Comparison of ENCODE assay signal across 8 mouse cellular contexts in the genomic region with DNA sequence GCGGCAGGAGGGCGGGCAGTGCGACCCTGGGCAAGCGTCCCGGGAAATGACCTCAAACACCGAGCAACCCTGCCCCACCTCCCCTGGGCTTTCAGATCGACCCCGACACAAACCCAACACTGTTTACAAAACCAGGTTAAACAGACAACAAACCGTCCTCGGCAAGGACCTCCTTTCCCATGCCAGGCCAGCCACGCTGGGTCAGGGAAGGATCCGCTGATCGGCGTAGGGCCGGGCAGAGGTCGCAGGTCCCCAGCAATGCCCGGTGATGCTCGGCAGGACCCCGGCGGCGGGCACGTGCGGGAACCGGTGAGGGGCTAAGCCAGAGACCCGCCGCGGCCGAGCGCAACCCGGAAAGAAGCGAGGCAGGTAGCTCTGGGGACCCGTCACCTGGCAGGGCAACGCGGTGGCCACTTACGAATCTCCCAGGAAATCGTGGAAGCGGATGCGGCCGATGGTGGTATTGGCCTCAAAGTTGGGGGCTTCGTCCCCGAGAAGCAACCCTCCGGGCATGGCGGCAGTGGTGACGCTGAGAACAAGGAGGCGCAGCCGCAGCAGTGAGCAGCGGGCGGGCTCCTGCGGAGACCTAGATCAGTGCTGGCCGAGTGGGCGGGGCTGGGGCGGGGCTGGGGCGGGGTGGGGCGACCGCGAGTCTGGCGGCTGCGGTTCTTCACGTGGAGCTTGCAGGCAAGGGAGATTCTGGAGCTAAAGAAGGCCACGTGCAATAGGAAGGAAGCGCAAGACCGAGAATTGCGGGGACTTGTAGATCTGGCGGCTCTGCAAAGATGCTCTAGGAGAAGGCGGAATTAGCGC. TPM values are rescaled to one million over a fixed set of nuclear protein-coding genes. Genes with fewer than 3 reads are reported as not detected.
DNase-seq lines count a peak whose midpoint lies in the region; ATAC-seq lines count a peak whose summit lies in the region.

A gene (minus strand): TSS at position 616 of the 813 bp plus-strand sequence.

- no peaks in the 10 kb centered on the region for H3K9me3 ChIP-seq in intestine, embryonic 15.5 days
- H3K9me3 ChIP-seq in midbrain, embryonic 10.5 days (replicated peaks) = no peaks in the 10 kb centered on the region

- H3K36me3 ChIP-seq in intestine, embryonic 15.5 days = peaks cover 3% of the 10 kb centered on the region; the same call in 1 of the 2 replicates
- H3K36me3 ChIP-seq in midbrain, embryonic 10.5 days = peaks cover 18% of the 10 kb centered on the region

- peak; percentile 95 for ATAC-seq in intestine, embryonic 15.5 days

- H3K4me1 ChIP-seq in intestine, embryonic 15.5 days (replicated peaks) = 0 out of 2 replicates have a peak, but pooled peaks cover 15% of the 10 kb centered on the region
- H3K4me1 ChIP-seq in midbrain, embryonic 10.5 days = peaks cover 40% of the 10 kb centered on the region

- intact Hi-C loops in gastrocnemius, postnatal 36 days (cut with DNase I) = no loop called here
- intact Hi-C loops in left cerebral cortex, postnatal 36 days (cut with DNase I) = no loop called here

- H3K9ac ChIP-seq in intestine, embryonic 15.5 days = peak within 1 kb of the TSS; percentile 96

- peak within 1 kb of the TSS; percentile 76 for H3K4me3 ChIP-seq in intestine, embryonic 15.5 days (replicated peaks)
- H3K4me3 ChIP-seq in midbrain, embryonic 10.5 days = peak within 1 kb of the TSS; percentile 88

- H3K27ac ChIP-seq in intestine, embryonic 15.5 days = peak within 1 kb of the TSS; percentile 72
- H3K27ac ChIP-seq in midbrain, embryonic 10.5 days (replicated peaks) = peak within 1 kb of the TSS; percentile 94

- peak; percentile 91 for DNase-seq in adrenal gland, postnatal 10 days
- peak; percentile 79 for DNase-seq in embryo, embryonic 11.5 days (ENCODE audit: low read depth, low spot score)
- DNase-seq in gastrocnemius, postnatal 36 days = peak; percentile 61 to 75
- peak; percentile 78 to 84 for DNase-seq in left cerebral cortex, postnatal 36 days (ENCODE audit: low spot score in 2 of 2)
- peak; percentile 90 for DNase-seq in midbrain, embryonic 10.5 days (ENCODE audit: low spot score)
- DNase-seq in right cerebral cortex, postnatal 36 days (ENCODE audit: low spot score in 2 of 2) = peak; percentile 77 to 82
- peak; percentile 74 to 76 for DNase-seq in urinary bladder, postnatal 4 days (ENCODE audit: low spot score in 2 of 2)

- H3K4me2 ChIP-seq in intestine, embryonic 15.5 days (replicated peaks) = peak within 1 kb of the TSS; percentile 79

- H3K27me3 ChIP-seq in intestine, embryonic 15.5 days (replicated peaks) = no peaks in the 10 kb centered on the region
- H3K27me3 ChIP-seq in midbrain, embryonic 10.5 days (ENCODE audit: low read depth, poor library complexity, severe bottlenecking) = peaks cover 24% of the 10 kb centered on the region

- WGBS in intestine, embryonic 15.5 days = under 1% methylated on average over 66 of the region's 66 CpGs
- WGBS in midbrain, embryonic 10.5 days = 1% methylated on average over 66 of the region's 66 CpGs

RNA-seq across cellular contexts. Expression of the gene that starts here (rescaled TPM):
- total RNA-seq in adrenal gland, postnatal 10 days (2021) = 100 to 1,000 TPM; 360 to 367 TPM
- total RNA-seq in gastrocnemius, postnatal 36 days (2021) = 100 to 1,000 TPM; 104 to 117 TPM
- 484 and 495 TPM in 2 replicates for polyA plus RNA-seq in intestine, embryonic 15.5 days (2015; fragmentation: Nextera tagmentation; extraction: Ambion mirVana)
- total RNA-seq in left cerebral cortex, postnatal 36 days (2021) = 100 to 1,000 TPM; 310 to 351 TPM
- polyA plus RNA-seq in midbrain, embryonic 10.5 days (2016; fragmentation: Nextera tagmentation; extraction: Ambion mirVana) = 419 and 505 TPM in 2 replicates

Comparison
In these comparisons a context has a peak if more than half of its experiments do, and no peak if none do; other contexts are left out.
1. Peak in every context shown above with its lines: DNase-seq, ATAC-seq, H3K4me3 ChIP-seq and H3K27ac ChIP-seq.